Mouse (Mus musculus): ENCODE data around the gene Cox7a1. TPM values are rescaled to one million over a fixed set of nuclear protein-coding genes. Genes with fewer than 3 reads are reported as not detected.

Cox7a1 gene
- 1 to 10 TPM in 1 of 2 experiments, not detected in 1; 1.8 TPM for total RNA-seq (2023)

GRCm38 (mm10) chr7:30183879-30184289, at the start of gene Cox7a1:
Gene Cox7a1, plus strand, starts transcription at chr7:30184144.

GRCm38 (mm10) chr7:30169583-30170282, 14.2 kb upstream of the Cox7a1 start, which contains the start of gene Zfp146:
Gene Zfp146, minus strand, starts transcription at chr7:30169750.

GRCm38 (mm10) chr7:30198481-30198971, 14.6 kb downstream of the Cox7a1 start, which contains the start of gene Capns1:
Gene Capns1, minus strand, starts transcription at chr7:30198811.

GRCm38 (mm10) chr7:30231669-30232454, 47.9 kb downstream of the Cox7a1 start, which contains the start of the genes Polr2i and Tbcb:
Gene Polr2i, plus strand, starts transcription at chr7:30231948.
Gene Tbcb, minus strand, starts transcription at chr7:30232272.

GRCm38 (mm10) chr7:30235625-30236024, 51.7 kb downstream of the Cox7a1 start, which contains the start of gene Ovol3:
Gene Ovol3, minus strand, starts transcription at chr7:30235725.

Other genes starting within 250 kb of the Cox7a1 start
- gene Zfp74, start 230.1 kb upstream of the Cox7a1 start, total RNA-seq (2023), result 10 to 100 TPM; 12.8 to 14.0 TPM
- 10 to 100 TPM; 20.8 to 22.1 TPM for gene Zfp568, start 200.2 kb upstream of the Cox7a1 start, total RNA-seq (2023)
- 1 to 10 TPM; 5.5 to 6.3 TPM for gene Zfp14, start 132.8 kb upstream of the Cox7a1 start, total RNA-seq (2023)
- gene Zfp82, start 111.2 kb upstream of the Cox7a1 start, total RNA-seq (2023), result 1 to 10 TPM; 5.5 to 7.1 TPM
- gene Gm26920, start 93.7 kb upstream of the Cox7a1 start, total RNA-seq (2023), result not detected
- 10 to 100 TPM in 1 of 2 experiments, 1 to 10 TPM in 1; 7.1 to 10.5 TPM for gene Zfp566, start 93.6 kb upstream of the Cox7a1 start, total RNA-seq (2023)
- 10 to 100 TPM; 50.5 to 60.3 TPM for gene Zfp260, start 89.4 kb upstream of the Cox7a1 start, total RNA-seq (2023)
- gene Zfp382, start 62.2 kb upstream of the Cox7a1 start, total RNA-seq (2023), result 10 to 100 TPM; 11.6 to 16.6 TPM
- 10 to 100 TPM; 53.4 to 56.2 TPM for gene Zfp146, start 14.4 kb upstream of the Cox7a1 start, total RNA-seq (2023)
- gene Capns1, start 14.7 kb downstream of the Cox7a1 start, total RNA-seq (2023), result 100 to 1,000 TPM; 155 to 167 TPM
- 10 to 100 TPM; 35.1 to 43.9 TPM for gene Polr2i, start 47.8 kb downstream of the Cox7a1 start, total RNA-seq (2023)
- gene Tbcb, start 48.1 kb downstream of the Cox7a1 start, total RNA-seq (2023), result 10 to 100 TPM; 26.0 to 27.3 TPM
- gene Ovol3, start 51.6 kb downstream of the Cox7a1 start, total RNA-seq (2023), result not detected
- gene Thap8, start 96.0 kb downstream of the Cox7a1 start, total RNA-seq (2023), result 1 to 10 TPM in 1 of 2 experiments, under 1 TPM in 1; 0.44 to 1.3 TPM
- gene Wdr62, start 96.3 kb downstream of the Cox7a1 start, total RNA-seq (2023), result 1 to 10 TPM; 4.0 to 8.4 TPM
- gene Clip3, start 107.6 kb downstream of the Cox7a1 start, total RNA-seq (2023), result under 1 TPM; 0.64 to 0.65 TPM
- gene Alkbh6, start 124.6 kb downstream of the Cox7a1 start, total RNA-seq (2023), result 10 to 100 TPM; 39.8 to 42.3 TPM
- 1 to 10 TPM; 5.5 to 6.3 TPM for gene Syne4, start 130.7 kb downstream of the Cox7a1 start, total RNA-seq (2023)
- gene E130208F15Rik, start 137.6 kb downstream of the Cox7a1 start, total RNA-seq (2023), result 1 to 10 TPM; 6.6 to 9.5 TPM
- gene Sdhaf1, start 139.8 kb downstream of the Cox7a1 start, total RNA-seq (2023), result 10 to 100 TPM in 1 of 2 experiments, 1 to 10 TPM in 1; 8.8 to 11.4 TPM
- not detected for gene Lrfn3, start 178.6 kb downstream of the Cox7a1 start, total RNA-seq (2023)
- gene Tyrobp, start 229.6 kb downstream of the Cox7a1 start, total RNA-seq (2023), result 10 to 100 TPM; 10.7 to 27.3 TPM
- gene Hcst, start 235.7 kb downstream of the Cox7a1 start, total RNA-seq (2023), result 100 to 1,000 TPM; 185 to 201 TPM
- gene Nfkbid, start 237.6 kb downstream of the Cox7a1 start, total RNA-seq (2023), result 10 to 100 TPM; 40.1 to 45.7 TPM

All from T-cell, adult 66 days (primary cell).